Mouse (Mus musculus) thymus, adult 2 months (tissue): ENCODE data around the gene Slc8a1.

Source experiments
- CTCF ChIP-seq: fragments of 200-500 bp; IDR thresholded peaks from 2 replicates; pipeline ENCODE4 v1.5.1; 2012; ENCODE audit warnings: mild to moderate bottlenecking, control low read depth, low read length, moderate library complexity, borderline replicate concordance; ENCODE audit not compliant: control insufficient read depth, poor library complexity, insufficient read depth; ENCODE audit errors: extremely low read depth
- POLR2A ChIP-seq: fragments of 200-500 bp; IDR thresholded peaks from 2 replicates; pipeline ENCODE4 v1.6.1; 2012; ENCODE audit warnings: mild to moderate bottlenecking, low read length, control low read depth, moderate library complexity; ENCODE audit not compliant: control insufficient read depth, poor library complexity, insufficient read depth; ENCODE audit errors: extremely low read depth

DNA sequence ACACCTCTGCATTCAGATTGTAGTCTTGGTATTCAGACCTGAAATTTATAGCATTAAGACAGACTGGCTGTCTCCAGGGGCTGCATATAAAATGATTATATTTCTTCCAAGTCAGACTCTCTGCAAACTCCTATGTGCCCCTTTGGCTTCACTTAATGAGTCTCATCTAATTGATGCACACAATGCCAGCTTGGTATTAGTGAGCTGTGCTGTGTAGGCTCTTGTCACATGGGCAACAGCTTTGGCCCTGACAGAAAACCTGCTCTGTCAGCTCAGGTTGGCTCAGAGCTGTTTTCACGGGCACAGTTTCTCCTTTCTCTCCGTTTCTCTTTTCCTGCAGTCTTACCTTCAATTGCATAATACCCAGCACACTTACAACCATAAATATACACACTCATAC lies 60.7 kb downstream of the Slc8a1 start:
- TF ChIP-seq CTCF (no peak), POLR2A (no peak)
